In the genomic region with DNA sequence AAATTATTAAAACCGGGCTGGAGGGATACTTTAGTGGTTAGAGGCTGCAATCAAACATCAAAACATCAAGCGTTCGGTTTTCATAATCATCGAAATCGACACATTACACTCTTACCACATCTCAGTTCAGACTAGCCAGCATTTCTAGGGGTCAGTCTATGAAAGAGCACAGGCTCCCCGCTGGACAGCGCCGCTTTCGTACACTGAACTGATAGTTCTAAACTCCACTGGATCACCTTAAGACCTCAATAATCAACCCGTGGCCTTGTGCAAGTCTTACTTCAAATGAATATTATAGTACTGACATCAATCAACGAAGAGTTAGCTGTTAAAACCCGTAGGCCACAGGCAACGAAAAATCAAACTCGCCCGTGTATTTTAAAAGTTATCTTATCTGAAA, we compare ENCODE assay signal across 8 mouse cellular contexts. TPM values are rescaled to one million over a fixed set of nuclear protein-coding genes. Genes with fewer than 3 reads are reported as not detected.
A peak's percentile ranks its signal among the peaks of the same experiment; 100 is the strongest.
DNase-seq lines count a peak whose midpoint lies in the region; ATAC-seq and TF ChIP-seq lines count a peak whose summit lies in the region.

No protein-coding gene starts in this region.

- no peak for ATAC-seq in erythroblast, adult 5-6 weeks (replicated peaks; ENCODE audit: low FRiP score, poor library complexity, severe bottlenecking)
- no peak for ATAC-seq in forebrain, embryonic 15.5 days (replicated peaks)
- ATAC-seq in liver, embryonic 15.5 days (ENCODE audit: insufficient read depth): no peak

- peak overlapping the region; percentile 61 for H3K9ac ChIP-seq in ES-E14 (ENCODE audit: insufficient read depth, low read depth, low read length, poor library complexity, severe bottlenecking)
- peak overlapping the region; percentile 71; the same call in 1 of the 2 replicates for H3K9ac ChIP-seq in forebrain, embryonic 15.5 days (replicated peaks)
- H3K9ac ChIP-seq in liver, embryonic 15.5 days: peak overlapping the region; percentile 78

- peak overlapping the region; percentile 92 for H3K4me2 ChIP-seq in forebrain, embryonic 15.5 days (replicated peaks)
- H3K4me2 ChIP-seq in liver, embryonic 15.5 days: peak overlapping the region; percentile 83

- H3K36me3 ChIP-seq in erythroblast, embryonic 14.5 days (ENCODE audit: control insufficient read depth): peaks cover 41% of the 10 kb centered on the region
- H3K36me3 ChIP-seq in ES-E14 (ENCODE audit: control insufficient read depth, insufficient read depth, low read length, poor library complexity, severe bottlenecking): peaks cover 3% of the 10 kb centered on the region; the same call in 1 of the 2 replicates
- H3K36me3 ChIP-seq in forebrain, embryonic 15.5 days: no peaks in the 10 kb centered on the region
- H3K36me3 ChIP-seq in liver, embryonic 15.5 days (replicated peaks): peaks cover 30% of the 10 kb centered on the region

- intact Hi-C loops in left cerebral cortex, postnatal 10 days (cut with DNase I): no loop called here

- no peaks in the 10 kb centered on the region for H3K27me3 ChIP-seq in erythroblast, embryonic 14.5 days (ENCODE audit: control insufficient read depth)
- H3K27me3 ChIP-seq in forebrain, embryonic 15.5 days: no peaks in the 10 kb centered on the region
- no peaks in the 10 kb centered on the region for H3K27me3 ChIP-seq in liver, embryonic 15.5 days

- peak overlapping the region; percentile 95 for H3K4me3 ChIP-seq in erythroblast, embryonic 14.5 days (replicated peaks)
- peak overlapping the region; percentile 90 to 100 for H3K4me3 ChIP-seq in ES-E14 (ENCODE audit: insufficient read depth in 1 of 2, low read depth in 1 of 2, low read length in 2 of 2, poor library complexity in 1 of 2, severe bottlenecking in 1 of 2)
- peak overlapping the region; percentile 82 for H3K4me3 ChIP-seq in forebrain, embryonic 15.5 days
- H3K4me3 ChIP-seq in liver, embryonic 15.5 days (replicated peaks): peak overlapping the region; percentile 75

- DNase-seq in ES-E14 (ENCODE audit: low read depth, low spot score): no peak
- no peak for DNase-seq in layer of hippocampus, postnatal 25 days (ENCODE audit: extremely low spot score in 1 of 2, low spot score in 1 of 2)
- DNase-seq in left cerebral cortex, postnatal 10 days (ENCODE audit: extremely low spot score in 1 of 2, low spot score in 2 of 2): no peak
- DNase-seq in urinary bladder, adult 18-20 months (ENCODE audit: low spot score in 2 of 2): no peak

- no peak overlapping the region for H3K27ac ChIP-seq in ES-E14 (ENCODE audit: insufficient read depth, low read depth, low read length, poor library complexity, severe bottlenecking)
- H3K27ac ChIP-seq in forebrain, embryonic 15.5 days (replicated peaks): no peak overlapping the region
- peak overlapping the region; percentile 88; the same call in 1 of the 2 replicates for H3K27ac ChIP-seq in liver, embryonic 15.5 days (replicated peaks)

- WGBS in forebrain, embryonic 15.5 days: 37% methylated on average over 15 of the region's 15 CpGs
- WGBS in liver, embryonic 15.5 days (ENCODE audit: insufficient replicate concordance): 23% methylated on average over 15 of the region's 15 CpGs

- no peaks in the 10 kb centered on the region for H3K9me3 ChIP-seq in erythroblast, embryonic 14.5 days (ENCODE audit: control insufficient read depth, low read length)
- no peaks in the 10 kb centered on the region for H3K9me3 ChIP-seq in ES-E14 (ENCODE audit: control insufficient read depth, insufficient read depth, low read depth, low read length)
- H3K9me3 ChIP-seq in forebrain, embryonic 15.5 days: no peaks in the 10 kb centered on the region
- H3K9me3 ChIP-seq in liver, embryonic 15.5 days (replicated peaks): no peaks in the 10 kb centered on the region

- peaks cover 87% of the 10 kb centered on the region for H3K4me1 ChIP-seq in erythroblast, embryonic 14.5 days (ENCODE audit: control insufficient read depth)
- H3K4me1 ChIP-seq in ES-E14 (ENCODE audit: control insufficient read depth in 2 of 2, insufficient read depth in 2 of 2, low read length in 2 of 2, poor library complexity in 1 of 2): peaks cover 8 to 23% of the 10 kb centered on the region in 2 experiments
- H3K4me1 ChIP-seq in forebrain, embryonic 15.5 days: peaks cover 7% of the 10 kb centered on the region; the same call in 1 of the 2 replicates
- H3K4me1 ChIP-seq in liver, embryonic 15.5 days (replicated peaks): peaks cover 74% of the 10 kb centered on the region

- in situ Hi-C loops in ES-E14 (cut with MboI; ENCODE audit: low sequenced_read_pairs in 2 of 2, unreplicated experiment in 2 of 2): no loop called here

TF ChIP-seq in ES-E14, 5 proteins besides CTCF, POLR2A, EP300 and RAD21:
- TF ChIP-seq ZC3H11A (IDR thresholded peaks at IDR 0.05; ENCODE audit: borderline replicate concordance, low read depth, low read length): no peak

RNA-seq across cellular contexts. Expression of a gene that starts 1.0 kb away (rescaled TPM):
- polyA plus RNA-seq in erythroblast, embryonic 14.5 days (2012): 3.5 and 4.7 TPM in 2 replicates
- total RNA-seq in erythroblast, adult 5-6 weeks (2015; ENCODE audit: low replicate concordance): 75.3 and 78.6 TPM in 2 replicates
- total RNA-seq in erythroblast, adult 5-6 weeks (2017; ENCODE audit: low replicate concordance): 33.4 and 44.2 TPM in 2 replicates
- 225 and 241 TPM in 2 replicates for total RNA-seq in ES-E14 (2012; rRNA removed)
- 56.9 and 62.3 TPM in 2 replicates for polyA plus RNA-seq in forebrain, embryonic 15.5 days (2015; fragmentation: Nextera tagmentation; extraction: Ambion mirVana)
- 305 and 316 TPM in 2 replicates for polyA plus RNA-seq in liver, embryonic 15.5 days (2015; fragmentation: Nextera tagmentation; extraction: Ambion mirVana)
- total RNA-seq in layer of hippocampus, postnatal 25 days (2021): 100 to 1,000 TPM in 1 of 2 experiments, 10 to 100 TPM in 1; 96.0 to 105 TPM
- 100 to 1,000 TPM; 114 to 125 TPM for total RNA-seq in left cerebral cortex, postnatal 10 days (2021)
